Mouse (Mus musculus) layer of hippocampus, postnatal 25 days (tissue): ENCODE data around the gene Ahdc1. TPM values are rescaled to one million over a fixed set of nuclear protein-coding genes. Genes with fewer than 3 reads are reported as not detected.

ENCODE experiments used
- DNase-seq, 2 experiments: peaks; one replicate each; pipeline ENCODE4 v3.0.0; 2022; ENCODE audit warnings: mixed read lengths in 2 of 2, low spot score in 1 of 2; ENCODE audit errors: extremely low spot score in 1 of 2
- total RNA-seq, 2 experiments: library from RNA; stranded (reverse); gene quantifications; 2 replicates each; pipeline ENCODE4 v1.2.3; 2021

Gene Ahdc1
- total RNA-seq, 2 experiments from 2014 or later: 96.9 to 109 TPM

DNA sequence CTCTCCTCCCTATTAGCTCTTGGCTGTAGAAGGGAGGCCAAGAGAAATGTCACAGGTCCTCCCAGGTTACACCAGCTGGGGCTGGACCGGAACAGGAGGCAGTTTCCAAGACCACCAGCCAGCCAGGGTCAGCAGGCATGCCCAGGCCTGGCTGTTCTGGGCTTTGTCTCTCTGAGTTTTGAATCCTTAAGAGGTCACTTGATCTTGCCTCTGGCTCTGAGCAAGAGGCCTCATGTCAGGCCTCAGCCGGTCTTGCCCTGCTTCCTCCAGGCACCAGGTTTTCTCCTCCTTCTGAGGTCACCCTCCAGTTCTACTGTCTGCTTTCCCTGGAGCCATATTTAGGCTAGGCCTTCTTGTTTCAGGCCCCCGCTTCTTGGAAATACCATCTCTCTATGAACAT, 59.3 kb downstream of the Ahdc1 start:
- DNase-seq: no peak

- DNase-seq: no peak
These were observed 59.8 kb downstream of the Ahdc1 start for GRCm38 (mm10) chr4:133070821-133071372.

DNA sequence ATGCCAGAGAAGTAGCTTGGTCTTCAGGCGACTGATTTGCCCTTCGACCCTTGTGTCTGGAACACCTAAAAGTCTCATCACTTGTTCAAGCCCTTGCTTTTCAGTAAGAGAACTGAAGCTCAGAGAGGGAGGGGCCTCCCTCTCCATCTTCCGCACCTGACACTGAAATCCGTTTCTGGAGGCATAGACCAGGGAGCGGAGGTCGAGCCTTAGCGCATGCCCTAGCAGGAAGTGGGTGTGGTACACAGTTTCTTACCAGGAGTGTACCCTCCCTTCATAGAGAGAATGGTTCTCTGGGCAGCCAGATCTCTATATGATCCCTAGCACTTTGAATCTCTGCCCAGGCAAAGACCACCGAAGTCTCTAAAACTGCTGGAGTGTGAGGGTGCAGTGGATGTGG, 62.1 kb downstream of the Ahdc1 start:
- DNase-seq: no peak

GRCm38 (mm10) chr4:133074070-133074819, 63.2 kb downstream of the Ahdc1 start:
- DNase-seq: no peak

DNA sequence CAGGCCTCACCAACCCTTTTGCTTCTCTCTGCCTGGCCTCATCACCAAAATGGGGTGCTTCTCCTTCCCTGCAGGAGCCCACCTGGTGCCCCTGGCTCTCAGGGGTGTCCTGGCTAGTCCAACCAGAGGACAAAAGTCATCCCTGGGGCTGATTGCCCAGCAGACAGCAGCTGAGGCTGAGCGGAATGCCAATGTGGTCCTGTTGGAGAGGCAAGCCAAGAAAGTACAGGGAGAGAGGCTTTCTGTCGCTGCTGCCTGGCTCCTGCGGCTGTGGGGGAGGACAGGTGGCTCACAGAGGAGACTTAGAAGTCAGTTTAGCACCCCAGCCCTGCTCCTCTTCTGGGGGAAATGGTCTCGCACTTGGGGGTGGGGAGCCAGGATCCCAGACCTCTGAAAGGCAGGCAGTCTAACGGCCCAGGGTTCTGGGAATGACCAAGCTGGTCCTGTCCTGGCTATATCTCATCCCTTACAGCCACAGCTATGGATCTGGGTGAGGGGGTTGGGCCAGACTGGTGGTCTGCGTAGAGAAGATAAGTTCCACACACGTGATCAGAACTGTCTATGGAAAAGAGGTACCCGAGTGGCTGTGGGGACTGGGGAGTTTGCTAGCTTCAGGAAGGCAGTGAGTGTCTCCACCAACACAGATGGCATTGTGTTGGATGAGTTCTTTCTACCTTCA, 64.0 kb downstream of the Ahdc1 start:
- DNase-seq: no peak

DNA sequence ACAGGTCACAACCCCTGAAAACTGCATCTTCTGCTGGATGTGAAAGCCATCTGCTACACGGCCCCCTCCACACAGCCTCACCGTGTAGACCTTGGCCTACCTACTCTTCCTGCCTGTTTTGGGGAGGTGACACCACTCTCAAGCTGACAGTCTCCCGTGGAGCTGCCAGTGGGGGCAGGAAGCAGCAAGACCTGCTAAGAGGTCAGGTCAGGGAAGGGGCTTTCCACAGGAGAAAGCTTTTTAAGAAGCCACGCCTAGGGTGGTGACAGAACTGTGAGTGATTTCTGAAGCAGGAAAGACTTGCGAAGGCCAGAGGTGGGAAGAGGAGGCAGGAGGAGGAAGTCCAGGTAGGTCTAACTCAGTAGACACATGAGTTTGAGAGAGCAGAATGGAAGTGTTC, 67.9 kb downstream of the Ahdc1 start:
- no peak for DNase-seq

- DNase-seq: no peak
These were observed 68.5 kb downstream of the Ahdc1 start for GRCm38 (mm10) chr4:133079416-133080113.

DNA sequence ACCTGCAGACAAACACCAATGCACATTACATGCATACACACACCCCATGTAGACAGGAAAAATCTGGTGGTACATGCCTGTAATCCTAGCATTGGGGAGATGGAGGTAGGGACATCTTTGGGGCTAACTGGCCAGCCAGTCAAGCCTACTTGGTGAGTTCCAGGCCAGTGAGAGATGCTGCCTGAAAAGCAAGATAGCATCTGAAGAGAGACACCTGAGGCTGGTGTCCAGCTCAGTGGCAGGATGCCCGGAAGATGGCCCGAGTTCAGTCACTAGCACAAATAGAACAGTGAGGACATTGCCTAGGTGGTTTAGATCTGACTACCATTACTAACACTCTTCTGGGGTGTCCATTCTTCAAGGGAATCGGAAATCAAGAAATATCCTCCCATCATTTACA, 69.8 kb downstream of the Ahdc1 start:
- no peak for DNase-seq

DNA sequence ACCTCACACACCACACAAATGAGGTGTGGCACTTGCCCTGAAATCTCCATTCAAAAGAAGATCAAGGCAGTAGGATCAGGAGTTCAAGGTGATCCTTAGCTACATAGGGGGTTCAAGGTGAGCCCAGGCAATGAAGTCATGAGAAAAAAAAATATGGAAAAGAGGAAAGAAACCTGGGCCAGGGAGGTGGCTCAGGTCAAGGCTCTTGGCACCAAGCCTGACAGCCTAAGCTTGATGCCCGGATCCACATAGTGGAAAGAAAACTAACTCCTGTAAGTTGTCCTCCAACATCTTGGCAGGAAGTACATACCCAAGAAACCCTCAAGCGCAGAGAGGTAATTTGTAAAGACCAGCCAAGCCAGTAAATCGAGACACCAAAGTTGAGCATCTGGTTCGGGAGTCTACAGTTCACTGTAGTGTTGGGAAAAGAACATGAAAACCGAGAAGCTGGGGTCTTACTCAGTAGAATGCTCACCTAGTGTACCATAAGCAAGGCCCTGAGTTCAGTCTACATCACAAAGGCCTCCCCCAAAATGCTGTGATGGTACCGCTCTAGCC, 71.2 kb downstream of the Ahdc1 start:
- no peak for DNase-seq

- no peak for DNase-seq
These were observed 73.2 kb downstream of the Ahdc1 start for GRCm38 (mm10) chr4:133083991-133084861.

GRCm38 (mm10) chr4:133085011-133085782, 74.1 kb downstream of the Ahdc1 start:
- DNase-seq: peak in 1 of 2 experiments; percentile 49

DNA sequence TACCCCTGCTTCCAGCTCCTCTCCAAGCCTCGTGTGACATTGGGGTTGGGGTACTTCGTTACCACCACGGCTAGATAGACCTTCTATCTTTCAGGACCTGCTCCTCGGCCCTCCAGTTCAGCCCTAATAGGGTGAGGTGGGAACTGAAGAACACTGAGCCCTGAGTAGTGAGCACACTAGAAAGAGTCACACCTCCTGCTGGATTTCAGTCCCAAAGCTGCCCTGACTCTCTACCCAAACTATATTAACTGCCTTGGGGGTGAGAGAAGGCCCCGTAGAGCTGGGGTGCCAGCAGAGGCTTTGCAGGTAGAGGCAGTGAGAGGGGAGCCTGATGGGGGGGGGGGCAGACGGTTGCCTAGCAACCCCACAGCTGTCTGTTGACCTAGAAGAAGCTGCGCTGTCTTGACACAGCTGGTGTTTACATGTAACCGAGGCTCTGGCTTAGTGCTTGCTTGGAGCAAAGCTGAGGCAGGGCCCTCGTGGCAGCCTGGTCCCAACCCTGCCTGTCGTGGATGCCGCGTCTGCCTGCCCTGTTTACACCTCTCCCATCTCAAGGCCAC, 74.8 kb downstream of the Ahdc1 start:
- DNase-seq: no peak

DNA sequence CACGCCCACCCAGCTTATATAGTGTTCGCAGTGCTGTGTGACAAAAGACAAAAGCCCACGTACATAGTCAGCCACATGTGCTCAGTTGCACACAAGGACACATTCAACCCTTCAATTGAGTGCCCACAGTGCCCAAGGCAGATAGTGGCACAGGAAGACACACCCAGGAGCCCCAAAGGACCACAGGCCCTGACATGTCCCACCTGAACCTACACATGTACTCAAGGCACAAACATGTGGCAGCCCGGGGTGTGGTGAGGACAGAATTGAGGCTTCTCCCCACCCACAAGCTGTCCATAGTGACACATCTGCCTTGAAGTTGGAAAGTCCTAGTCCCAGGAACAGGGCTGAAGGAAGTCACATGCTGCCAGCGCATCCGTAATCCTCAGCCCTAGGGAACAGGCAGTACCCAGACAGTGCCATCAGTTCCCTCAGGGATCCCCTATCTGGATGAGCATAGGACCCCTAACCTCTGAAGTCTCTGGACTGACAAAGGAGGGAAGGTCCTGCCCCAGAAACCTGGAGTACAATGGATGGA, 76.2 kb downstream of the Ahdc1 start:
- no peak for DNase-seq

GRCm38 (mm10) chr4:133087835-133088234, 76.8 kb downstream of the Ahdc1 start:
- DNase-seq: no peak

DNA sequence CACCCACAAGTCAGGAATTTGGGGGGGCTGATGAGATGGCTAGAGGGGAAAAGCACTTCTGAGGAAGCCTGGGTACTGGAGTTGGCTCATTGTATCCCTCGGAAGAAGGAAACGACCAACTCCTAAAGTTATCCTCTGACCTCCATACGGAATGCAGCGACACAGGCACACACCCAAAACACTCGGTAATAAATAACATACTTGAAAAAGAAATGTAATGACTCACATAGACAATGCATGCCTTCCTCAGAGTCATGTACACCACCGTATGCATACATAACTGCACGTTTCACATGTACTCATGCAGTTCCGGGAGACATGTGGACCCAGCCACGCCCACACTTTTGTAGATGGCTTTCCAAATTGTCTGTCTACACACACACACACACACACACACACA, 78.3 kb downstream of the Ahdc1 start:
- DNase-seq: no peak

- no peak for DNase-seq
These were observed 78.7 kb downstream of the Ahdc1 start for GRCm38 (mm10) chr4:133089802-133090201.

- DNase-seq: no peak
These were observed 79.2 kb downstream of the Ahdc1 start for GRCm38 (mm10) chr4:133090276-133090719.

GRCm38 (mm10) chr4:133090720-133091458, 79.8 kb downstream of the Ahdc1 start:
- DNase-seq: no peak
